Mouse (Mus musculus) lung, postnatal 4 days (tissue): Measurements from ENCODE around the gene Olfr629.
"Not testable (repeated sequence)": the region's sequence is repeated elsewhere in the genome, so short reads cannot be mapped to it uniquely, and the experiment has no call there.

Experiments used
- DNase-seq, 2 experiments: peaks; one replicate each; pipeline ENCODE4 v3.0.0; 2021

The Olfr629 gene

GRCm38 (mm10) chr7:103744843-103745242 lies at the start of gene Olfr629:
TSS of gene Olfr629 (minus strand) at chr7:103744943.
- no peak for DNase-seq

DNA sequence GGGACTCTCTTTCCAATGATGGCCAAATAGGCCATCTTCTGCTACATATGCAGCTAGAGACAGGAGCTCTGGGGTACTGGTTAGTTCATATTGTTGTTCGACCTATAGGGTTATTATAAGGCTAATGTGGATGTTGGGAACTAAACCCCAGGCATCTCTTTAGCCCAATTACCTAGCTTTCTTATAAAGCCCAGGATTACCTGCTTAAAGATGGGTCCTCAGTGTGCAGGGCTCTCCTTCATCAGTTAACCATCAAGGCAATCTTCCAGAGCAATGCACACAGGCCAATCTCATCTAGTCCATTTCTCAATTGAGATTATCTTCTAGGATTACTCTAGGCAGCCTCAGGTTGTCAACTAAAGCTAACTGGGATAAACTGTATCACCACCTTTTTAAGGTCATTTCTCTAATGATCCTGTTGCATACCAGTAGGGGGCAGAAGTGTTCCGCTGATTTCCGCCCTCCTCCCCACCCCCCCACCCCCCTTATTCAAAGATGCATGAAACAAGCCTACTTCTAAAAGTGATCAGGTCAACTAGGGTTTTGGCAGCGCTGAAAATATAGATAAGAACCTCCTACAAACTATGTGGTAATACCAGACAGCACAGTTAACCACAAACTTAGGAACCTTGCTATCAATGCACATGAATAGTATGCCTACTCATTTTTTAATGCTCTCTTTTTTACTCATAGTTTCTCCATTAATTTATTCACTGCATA lies 48.1 kb upstream of the Olfr629 start:
- DNase-seq = no peak

GRCm38 (mm10) chr7:103791721-103792120 lies 47.0 kb upstream of the Olfr629 start, which contains the start of gene Olfr67:
TSS of gene Olfr67 (minus strand) at chr7:103791821.
- no peak for DNase-seq

DNA sequence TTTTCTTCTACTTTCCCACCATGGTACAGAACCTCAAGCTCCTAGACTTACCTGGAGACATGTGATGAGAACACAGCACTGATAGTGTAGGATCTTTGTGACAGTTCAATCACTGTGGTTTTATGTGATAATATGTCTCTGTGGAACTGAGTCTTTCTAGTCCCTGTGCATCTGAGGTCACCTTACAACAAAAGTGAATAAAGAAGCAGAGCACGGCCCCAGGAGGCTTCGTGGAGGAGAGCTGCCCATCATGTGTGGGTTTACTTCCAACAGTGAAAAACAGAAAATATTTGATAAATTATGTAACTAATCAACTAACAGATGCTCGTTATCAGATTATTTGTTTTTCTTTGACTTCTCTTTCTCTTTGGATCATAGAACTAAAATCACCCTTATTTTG lies 34.9 kb upstream of the Olfr629 start, which contains the start of gene Olfr68:
Gene Olfr68 (minus strand): TSS at position 101 of the 400 bp plus-strand sequence.
- DNase-seq = no peak

- DNase-seq = not testable (repeated sequence)
Observed at GRCm38 (mm10) chr7:103777652-103778051, 32.9 kb upstream of the Olfr629 start.

DNA sequence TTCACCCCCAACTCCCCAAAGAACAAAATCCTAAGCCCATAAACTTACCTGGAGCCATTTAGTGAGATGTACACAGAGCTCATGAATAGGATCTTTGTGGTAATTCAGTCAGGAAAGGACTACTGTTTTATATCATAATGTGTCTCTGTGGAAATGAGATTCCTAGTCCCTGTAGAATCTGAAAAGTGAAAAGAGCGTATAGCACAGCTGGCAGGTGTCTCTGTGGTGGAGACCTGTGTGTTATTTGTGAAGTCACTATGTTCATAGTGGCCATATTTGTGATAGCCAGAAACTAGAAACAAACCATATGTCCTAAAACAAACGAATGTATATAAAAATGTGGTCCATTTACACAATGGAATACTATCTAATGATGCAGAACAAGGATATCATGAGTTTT lies 26.8 kb upstream of the Olfr629 start, which contains the start of gene Olfr69:
Gene Olfr69 (minus strand): TSS at position 101 of the 400 bp plus-strand sequence.
- no peak for DNase-seq

DNA sequence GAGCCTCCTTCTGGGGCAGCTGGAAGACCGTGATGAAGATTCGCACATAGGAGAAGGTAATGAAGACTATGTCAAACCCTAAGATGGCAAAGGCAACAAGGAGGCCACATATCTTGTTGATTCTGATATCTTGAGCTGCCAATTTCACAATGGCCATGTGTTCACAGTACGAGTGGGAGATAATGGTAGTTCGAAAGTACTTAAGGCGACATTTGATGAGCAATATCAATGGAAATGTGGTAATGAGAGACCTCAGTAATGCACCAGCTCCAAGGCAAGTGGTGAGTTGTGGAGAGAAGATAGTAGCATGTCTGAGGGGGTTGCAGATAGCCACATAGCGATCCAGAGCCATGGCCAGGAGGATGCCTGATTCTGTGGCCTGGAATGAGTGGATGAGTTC lies 22.9 kb upstream of the Olfr629 start:
- not testable (repeated sequence) for DNase-seq

DNA sequence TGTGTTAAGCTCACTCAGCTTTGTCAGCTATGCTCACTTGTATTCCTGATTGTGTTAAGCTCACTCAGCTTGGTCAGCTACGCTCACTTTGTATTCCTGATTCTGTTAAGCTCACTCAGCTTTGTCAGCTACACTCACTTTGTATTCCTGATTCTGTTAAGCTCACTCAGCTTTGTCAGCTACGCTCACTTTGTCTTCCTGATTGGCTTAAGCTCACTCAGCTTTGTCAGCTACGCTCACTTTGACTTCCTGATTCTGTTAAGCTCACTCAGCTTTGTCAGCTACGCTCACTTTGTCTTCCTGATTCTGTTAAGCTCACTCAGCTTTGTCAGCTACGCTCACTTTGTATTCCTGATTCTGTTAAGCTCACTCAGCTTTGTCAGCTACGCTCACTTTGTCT lies 17.5 kb upstream of the Olfr629 start:
- DNase-seq = not testable (repeated sequence)

DNA sequence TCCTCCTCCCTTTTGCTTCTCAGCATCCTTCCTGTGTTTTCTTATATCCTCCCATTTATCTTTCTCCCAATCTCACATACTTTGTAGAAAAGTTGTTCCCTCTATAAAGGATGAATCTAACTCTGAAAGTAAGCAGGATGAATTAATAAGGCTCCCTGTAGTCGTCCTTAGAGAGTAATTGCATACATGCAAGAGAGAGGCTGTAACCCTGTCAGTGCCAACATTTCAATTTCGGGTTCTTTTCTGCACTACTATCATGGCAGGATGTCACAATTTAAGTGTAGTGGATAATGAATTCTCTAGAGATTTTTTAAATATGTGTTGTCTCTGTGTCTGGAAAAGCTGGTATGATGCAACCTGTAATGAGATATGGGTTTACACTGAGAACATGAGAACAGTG lies 12.5 kb upstream of the Olfr629 start, which contains the start of gene Olfr630:
Gene Olfr630 (minus strand): TSS at position 101 of the 400 bp plus-strand sequence.
- no peak for DNase-seq

GRCm38 (mm10) chr7:103730074-103730473 lies 14.7 kb downstream of the Olfr629 start, which contains the start of gene Olfr628:
TSS of gene Olfr628 (plus strand) at chr7:103730374.
- no peak for DNase-seq

DNA sequence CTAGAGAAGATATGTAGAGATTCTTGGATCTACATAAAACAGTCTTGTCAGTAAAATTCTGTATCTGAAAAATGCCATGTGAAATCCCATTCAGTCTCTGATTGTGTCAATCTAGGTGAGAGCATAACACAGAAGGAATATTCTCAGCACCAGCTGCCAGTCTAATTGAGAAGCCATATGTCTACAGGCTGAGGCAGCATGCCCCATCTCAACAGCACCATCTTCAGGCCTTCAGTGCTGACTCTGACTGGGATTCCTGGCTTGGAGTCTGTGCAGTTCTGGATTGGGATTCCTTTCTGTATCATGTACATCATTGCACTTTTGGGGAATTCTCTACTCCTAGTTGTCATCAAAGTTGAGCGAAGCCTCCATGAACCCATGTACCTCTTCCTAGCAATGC lies 28.3 kb downstream of the Olfr629 start:
- DNase-seq = not testable (repeated sequence)

GRCm38 (mm10) chr7:103714371-103714770 lies 30.4 kb downstream of the Olfr629 start, which contains the start of gene Olfr243:
TSS of gene Olfr243 (plus strand) at chr7:103714671.
- no peak for DNase-seq

DNA sequence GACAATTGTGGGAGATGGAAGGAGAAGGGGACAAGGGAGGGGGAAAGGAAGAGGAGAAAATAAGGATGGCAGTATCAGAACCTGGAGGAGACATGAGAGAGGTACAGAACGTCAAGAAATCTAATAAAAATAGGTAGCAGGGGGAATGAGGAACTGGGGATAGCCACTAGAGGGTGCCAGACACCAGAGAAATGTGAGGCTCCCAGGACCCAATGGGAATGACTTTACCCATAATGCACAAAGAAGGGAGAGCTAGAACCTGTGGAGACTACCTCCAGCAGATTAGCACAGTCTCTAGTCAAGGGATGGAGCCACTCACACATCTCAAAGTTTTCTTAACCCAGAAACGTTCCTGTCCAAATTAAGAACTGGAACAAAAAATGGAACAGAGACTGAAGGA lies 32.7 kb downstream of the Olfr629 start:
- no peak for DNase-seq

DNA sequence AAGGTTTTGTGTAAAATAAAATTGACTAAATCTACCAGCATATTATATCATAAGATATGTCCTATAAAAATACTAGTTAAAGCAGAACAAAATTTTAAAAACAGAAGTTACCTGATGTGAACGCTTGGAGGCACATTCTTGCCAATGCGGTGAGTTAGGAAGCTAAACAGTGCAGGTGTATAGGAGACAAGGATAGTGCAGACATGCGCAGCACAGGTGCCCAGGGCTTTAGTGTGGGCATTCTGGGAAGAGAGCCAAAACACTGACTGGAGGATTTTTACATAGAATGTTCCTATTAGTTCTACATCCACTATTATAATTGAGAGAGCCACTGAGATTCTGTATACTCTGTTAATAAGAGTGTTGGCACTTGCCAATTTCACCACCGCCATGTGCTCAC lies 45.3 kb downstream of the Olfr629 start:
- no peak for DNase-seq
